Mouse (Mus musculus): ENCODE results near the gene Gm12216. TPM values are rescaled to one million over a fixed set of nuclear protein-coding genes. Genes with fewer than 3 reads are reported as not detected.
A peak's percentile ranks its signal among the peaks of the same experiment; 100 is the strongest.
"Not testable (repeated sequence)": the region's sequence is repeated elsewhere in the genome, so short reads cannot be mapped to it uniquely, and the experiment has no call there.

Gm12216 gene
- total and polyA plus RNA-seq, 3 experiments = not detected

DNA sequence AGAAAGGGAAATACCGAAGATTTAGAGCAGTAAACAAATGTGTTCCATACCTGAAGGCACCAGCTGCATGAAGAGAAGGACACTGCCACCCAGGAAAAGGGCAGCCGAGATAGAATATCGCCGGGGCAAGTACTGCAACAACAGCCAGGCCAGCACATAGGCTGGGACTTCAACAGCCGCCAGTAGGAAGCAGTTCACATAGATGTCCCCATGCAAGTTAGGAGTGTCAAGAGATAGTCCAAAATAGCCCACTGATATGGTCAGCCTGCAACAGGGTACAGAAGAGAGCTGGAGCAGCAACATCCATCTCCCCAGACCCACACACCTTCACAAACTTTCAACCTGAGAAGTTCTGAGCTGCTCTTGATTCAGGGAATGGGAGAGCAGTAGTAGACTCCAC, 10.1 kb upstream of the Gm12216 start:
- Histone ChIP-seq H3K4me3 (ENCODE audit: control insufficient read depth in 1 of 2, insufficient read depth in 1 of 2, low read depth in 2 of 2, low read length in 2 of 2) (no peak overlapping the region), H3K36me3 (ENCODE audit: control insufficient read depth in 1 of 2, insufficient read depth in 2 of 2, low read length in 2 of 2) (peaks cover 0 to 6% of the 10 kb centered on the region in 2 experiments; a peak in 2 of 4 replicates), H3K27me3 (ENCODE audit: control insufficient read depth in 1 of 2, insufficient read depth in 2 of 2, low read length in 2 of 2) (no peaks in the 10 kb centered on the region), H3K4me1 (ENCODE audit: control insufficient read depth in 1 of 2, insufficient read depth in 2 of 2, low read length in 2 of 2) (no peaks in the 10 kb centered on the region), H3K9me3 (replicated peaks; ENCODE audit: insufficient read depth, low read length) (no peaks in the 10 kb centered on the region), H3K79me2 (ENCODE audit: control insufficient read depth, insufficient read depth, low read length, poor library complexity) (no peaks in the 10 kb centered on the region), H3K27ac (ENCODE audit: control insufficient read depth, low read depth, low read length) (no peak overlapping the region), H3K9ac (ENCODE audit: control insufficient read depth, low read depth, low read length, poor library complexity, severe bottlenecking) (no peak overlapping the region)
- no peak for DNase-seq (ENCODE audit: low read depth, low spot score)
- no peak for TF ChIP-seq NELFE (IDR thresholded peaks at IDR 0.05; ENCODE audit: low read depth, low read length)

DNA sequence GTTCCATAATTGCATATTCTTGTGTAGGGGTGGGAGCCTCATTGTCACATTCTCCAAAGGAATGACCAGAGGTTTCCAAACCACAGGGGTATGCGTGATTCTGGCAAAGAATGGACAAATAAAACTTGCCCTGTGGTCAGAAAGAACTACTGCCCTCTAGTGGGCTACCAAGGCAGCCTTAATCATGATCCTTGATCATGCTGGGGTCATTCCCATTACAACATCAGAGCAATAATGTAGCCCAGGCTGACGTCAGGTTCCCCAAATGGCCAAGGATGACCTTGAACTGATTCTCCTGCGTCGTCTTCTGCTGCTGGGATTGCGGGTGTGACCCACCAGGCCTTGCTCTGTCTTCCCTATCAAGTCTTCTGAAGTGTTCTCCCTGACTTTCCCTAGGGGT, 9.3 kb upstream of the Gm12216 start:
- not testable (repeated sequence) for H3K4me3 ChIP-seq (ENCODE audit: control insufficient read depth in 1 of 2, insufficient read depth in 1 of 2, low read depth in 2 of 2, low read length in 2 of 2); H3K79me2 ChIP-seq (ENCODE audit: control insufficient read depth, insufficient read depth, low read length, poor library complexity); H3K9me3 ChIP-seq (replicated peaks; ENCODE audit: insufficient read depth, low read length); DNase-seq (ENCODE audit: low read depth, low spot score); H3K36me3 ChIP-seq (ENCODE audit: control insufficient read depth in 1 of 2, insufficient read depth in 2 of 2, low read length in 2 of 2); H3K27me3 ChIP-seq (ENCODE audit: control insufficient read depth in 1 of 2, insufficient read depth in 2 of 2, low read length in 2 of 2); H3K4me1 ChIP-seq (ENCODE audit: control insufficient read depth in 1 of 2, insufficient read depth in 2 of 2, low read length in 2 of 2); H3K9ac ChIP-seq (ENCODE audit: control insufficient read depth, low read depth, low read length, poor library complexity, severe bottlenecking); H3K27ac ChIP-seq (ENCODE audit: control insufficient read depth, low read depth, low read length)
- TF ChIP-seq CTCF (IDR thresholded peaks at IDR 0.05 in 2 of 3, conservative IDR thresholded peaks at IDR 0.05 in 1 of 3; ENCODE audit: control insufficient read depth in 1 of 3, insufficient read depth in 1 of 3, low read depth in 2 of 3, low read length in 3 of 3, poor library complexity in 1 of 3, severe bottlenecking in 1 of 3) (peak; percentile 19 to 46 (median 28); a peak in 5 of 6 replicates), SMC3 (IDR thresholded peaks at IDR 0.05; ENCODE audit: low read depth, low read length) (peak; percentile 27)

DNA sequence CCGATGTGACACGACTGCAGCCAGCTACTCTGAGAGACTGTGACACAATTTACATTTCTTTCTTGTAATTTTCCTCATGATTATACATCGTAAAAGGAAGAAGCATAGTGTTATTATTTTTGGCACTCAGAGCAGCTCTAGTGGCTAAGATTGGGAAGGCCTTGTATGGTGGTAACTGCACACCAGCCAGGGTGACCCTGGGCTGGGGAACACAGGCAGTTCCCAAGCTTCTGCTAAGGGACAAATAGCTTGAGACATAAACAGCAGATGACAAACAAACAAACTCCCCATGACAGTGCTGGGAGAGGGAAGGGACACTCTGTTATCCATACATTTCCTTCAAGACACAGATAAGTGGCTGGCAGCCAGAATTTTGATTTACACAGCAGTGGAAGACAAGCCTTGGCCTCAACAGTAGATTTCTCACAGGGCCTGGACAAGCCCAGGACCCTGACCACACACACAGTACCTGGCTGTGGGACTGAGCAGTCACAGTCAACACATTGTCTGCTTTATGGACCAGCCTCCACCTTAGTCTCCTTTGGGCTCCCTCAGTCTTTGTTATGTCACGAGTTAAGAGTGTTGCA, 5.8 kb upstream of the Gm12216 start:
- not testable (repeated sequence) for H3K4me3 ChIP-seq (ENCODE audit: control insufficient read depth in 1 of 2, insufficient read depth in 1 of 2, low read depth in 2 of 2, low read length in 2 of 2); DNase-seq (ENCODE audit: low read depth, low spot score)

DNA sequence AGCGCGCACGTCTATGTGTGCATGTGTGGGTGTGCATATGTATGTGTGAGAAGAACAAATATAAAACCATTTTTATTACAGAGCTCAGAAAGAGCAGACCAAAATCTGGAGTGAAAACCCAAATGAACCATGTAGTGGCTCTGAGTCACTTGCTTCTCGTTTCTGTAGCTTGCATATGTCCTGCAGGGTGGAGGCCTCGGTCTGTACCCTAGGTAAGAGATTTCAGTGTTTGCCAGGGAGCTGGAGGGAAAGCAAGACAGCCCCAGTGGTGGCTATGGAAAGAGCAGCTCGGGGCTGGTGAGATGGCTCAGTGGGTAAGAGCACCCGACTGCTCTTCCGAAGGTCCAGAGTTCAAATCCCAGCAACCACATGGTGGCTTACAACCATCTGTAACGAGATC, 1.9 kb upstream of the Gm12216 start:
- peaks cover 11% of the 10 kb centered on the region in 2 experiments for H3K4me1 ChIP-seq (ENCODE audit: control insufficient read depth in 1 of 2, insufficient read depth in 2 of 2, low read length in 2 of 2)
- H3K27ac ChIP-seq (ENCODE audit: control insufficient read depth, low read depth, low read length); H3K36me3 ChIP-seq (ENCODE audit: control insufficient read depth in 1 of 2, insufficient read depth in 2 of 2, low read length in 2 of 2); H3K4me3 ChIP-seq (ENCODE audit: control insufficient read depth in 1 of 2, insufficient read depth in 1 of 2, low read depth in 2 of 2, low read length in 2 of 2); H3K9me3 ChIP-seq (replicated peaks; ENCODE audit: insufficient read depth, low read length); H3K9ac ChIP-seq (ENCODE audit: control insufficient read depth, low read depth, low read length, poor library complexity, severe bottlenecking); H3K79me2 ChIP-seq (ENCODE audit: control insufficient read depth, insufficient read depth, low read length, poor library complexity); H3K27me3 ChIP-seq (ENCODE audit: control insufficient read depth in 1 of 2, insufficient read depth in 2 of 2, low read length in 2 of 2): not testable (repeated sequence)
- peak; percentile 61 for TF ChIP-seq TBP (IDR thresholded peaks at IDR 0.05; ENCODE audit: low read depth, low read length)
- peak; percentile 45 for DNase-seq (ENCODE audit: low read depth, low spot score)

More for the DNA sequence above, 5.8 kb upstream of the Gm12216 start:
- not testable (repeated sequence) for H3K9me3 ChIP-seq (replicated peaks; ENCODE audit: insufficient read depth, low read length); H3K79me2 ChIP-seq (ENCODE audit: control insufficient read depth, insufficient read depth, low read length, poor library complexity); H3K36me3 ChIP-seq (ENCODE audit: control insufficient read depth in 1 of 2, insufficient read depth in 2 of 2, low read length in 2 of 2); H3K4me1 ChIP-seq (ENCODE audit: control insufficient read depth in 1 of 2, insufficient read depth in 2 of 2, low read length in 2 of 2); H3K27me3 ChIP-seq (ENCODE audit: control insufficient read depth in 1 of 2, insufficient read depth in 2 of 2, low read length in 2 of 2); H3K27ac ChIP-seq (ENCODE audit: control insufficient read depth, low read depth, low read length); H3K9ac ChIP-seq (ENCODE audit: control insufficient read depth, low read depth, low read length, poor library complexity, severe bottlenecking)
